Mouse (Mus musculus) embryonic facial prominence, embryonic 11.5 days (tissue): ENCODE measurements at regions not wholly inside any gene's neighbourhood (a gene's known extent, or its start where the extent isn't known, plus 50 kb on each side); places are given as distances from the start of the nearest gene placed in this dataset. TPM values are rescaled to one million over a fixed set of nuclear protein-coding genes. Genes with fewer than 3 reads are reported as not detected.

ENCODE experiments used
- ATAC-seq: fragments of 200-750 bp; cut with Nextera tagmentation; replicated peaks from 2 replicates; pipeline ENCODE4 v1.8.0; 2017; ENCODE audit warnings: low read depth; ENCODE audit not compliant: insufficient number of reproducible peaks, low FRiP score, low TSS enrichment
- DNase-seq: peaks from one replicate; pipeline ENCODE4 v3.0.0-alpha.2; 2015; ENCODE audit warnings: low spot score
- H3K27ac ChIP-seq: fragments of 300-500 bp; sonication (generic); replicated peaks from 2 replicates; pipeline ENCODE4 v1.5.1; 2014; ENCODE audit warnings: mild to moderate bottlenecking, low read depth, low read length, control low read depth
- H3K27me3 ChIP-seq: fragments of 300-500 bp; sonication (generic); 2 replicates; pipeline ENCODE4 v1.6.1; 2014; ENCODE audit warnings: mild to moderate bottlenecking, low read length, moderate library complexity, mixed read lengths; ENCODE audit not compliant: control insufficient read depth, insufficient read depth
- H3K36me3 ChIP-seq: fragments of 300-500 bp; sonication (generic); replicated peaks from 2 replicates; pipeline ENCODE4 v1.6.1; 2014; ENCODE audit warnings: low read depth, mild to moderate bottlenecking, low read length, moderate library complexity, mixed read lengths; ENCODE audit not compliant: control insufficient read depth, insufficient read depth
- H3K4me1 ChIP-seq: fragments of 300-500 bp; sonication (generic); 2 replicates; pipeline ENCODE4 v1.6.1; 2014; ENCODE audit warnings: low read length, mixed read lengths; ENCODE audit not compliant: control insufficient read depth, insufficient read depth
- H3K4me2 ChIP-seq: fragments of 300-500 bp; sonication (generic); 2 replicates; pipeline ENCODE4 v1.6.1; 2014; ENCODE audit warnings: low read depth, mild to moderate bottlenecking, control low read depth, low read length, moderate library complexity
- H3K4me3 ChIP-seq: fragments of 300-500 bp; sonication (generic); 2 replicates; pipeline ENCODE4 v1.5.1; 2014; ENCODE audit warnings: low read depth, low read length, control low read depth
- H3K9ac ChIP-seq: fragments of 300-500 bp; sonication (generic); replicated peaks from 2 replicates; pipeline ENCODE4 v1.6.1; 2014; ENCODE audit warnings: mild to moderate bottlenecking, control low read depth, low read length
- H3K9me3 ChIP-seq: fragments of 300-500 bp; sonication (generic); replicated peaks from 2 replicates; pipeline ENCODE4 v1.6.1; 2016; ENCODE audit warnings: mild to moderate bottlenecking, low read length, inconsistent platforms, mixed read lengths; ENCODE audit not compliant: control insufficient read depth
- WGBS: fragments of 180-500 bp; shearing (Covaris S2); extraction: QIAGEN DNeasy Blood & Tissue Kit; methylation state at CpG from one replicate; pipeline ENCODE4 v1.1.7; 2014; 5-methylcytosine and 5-hydroxymethylcytosine counted together
- microRNA-seq: library from miRNA; unstranded; fragments of <30 nt; microRNA quantifications from one replicate; pipeline ENCODE4, GENCODE M21; 2016; ENCODE audit warnings: borderline number of aligned reads

DNA sequence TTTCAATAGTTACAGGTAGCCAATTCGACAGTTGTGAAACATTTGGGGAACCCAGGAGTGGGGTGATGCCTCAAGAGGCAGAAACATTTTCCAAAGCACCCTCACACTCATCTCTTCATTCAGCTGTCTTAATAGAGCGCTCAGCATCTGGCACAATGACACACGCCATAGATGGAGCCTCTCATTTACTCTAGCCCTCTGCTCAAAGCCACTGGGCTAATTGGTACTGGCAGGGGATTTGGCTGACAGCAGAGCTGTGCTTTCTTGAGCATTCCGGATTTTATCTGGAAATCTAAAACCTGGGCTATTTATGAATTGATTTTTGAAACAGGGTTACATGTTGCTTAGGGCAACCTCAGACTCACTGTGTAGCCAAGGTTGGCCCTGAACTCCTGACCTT is 61.4 kb upstream of the Tnp1 start:
- H3K4me3 ChIP-seq, result no peak overlapping the region
- no peaks in the 10 kb centered on the region for H3K4me1 ChIP-seq
- H3K27ac ChIP-seq, result no peak overlapping the region
- no peaks in the 10 kb centered on the region for H3K27me3 ChIP-seq
- H3K9me3 ChIP-seq, result no peaks in the 10 kb centered on the region
- no peak overlapping the region for H3K4me2 ChIP-seq
- DNase-seq, result no peak
- no peaks in the 10 kb centered on the region for H3K36me3 ChIP-seq
- no peak overlapping the region for H3K9ac ChIP-seq
- 71% methylated on average over 4 of the region's 4 CpGs for WGBS
- ATAC-seq, result no peak

DNA sequence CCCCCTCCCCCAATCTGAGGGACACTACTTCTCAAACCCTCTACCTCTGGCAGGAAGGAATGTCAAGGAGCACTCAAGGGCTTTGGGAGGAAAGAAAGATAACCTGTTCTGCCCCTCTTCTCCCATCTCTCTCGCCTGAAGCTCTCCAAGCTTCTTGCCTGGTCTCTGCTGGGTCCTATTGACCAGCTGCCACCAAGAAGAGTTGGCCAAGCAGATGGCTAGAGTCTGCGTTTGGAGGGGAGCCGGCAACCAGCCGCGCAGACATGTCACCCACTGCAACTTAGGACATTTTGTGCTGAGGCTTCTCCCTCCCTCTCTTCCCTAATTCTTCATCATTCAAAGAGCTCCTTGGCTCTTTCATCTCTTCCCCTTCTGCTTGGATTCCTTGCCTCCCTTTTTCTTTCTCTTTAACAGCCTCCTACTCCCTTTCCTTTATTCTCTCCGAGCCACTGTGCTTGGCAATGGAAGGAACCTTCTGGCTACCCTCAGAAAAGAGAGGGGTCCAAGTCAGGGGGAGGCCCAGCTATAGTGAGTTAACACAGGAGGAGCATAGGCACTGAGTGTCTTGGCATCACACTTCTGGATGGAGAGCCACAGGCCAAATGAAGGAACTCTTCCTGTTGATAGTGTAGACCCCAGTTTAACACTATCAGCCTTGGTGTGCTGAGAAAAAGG is 60.1 kb upstream of the Tnp1 start:
- DNase-seq (no peak), ATAC-seq (no peak)
- H3K4me1 ChIP-seq, result no peaks in the 10 kb centered on the region
- H3K9me3 ChIP-seq, result no peaks in the 10 kb centered on the region
- H3K36me3 ChIP-seq, result no peaks in the 10 kb centered on the region
- H3K4me2 ChIP-seq, result no peak overlapping the region
- no peak overlapping the region for H3K27ac ChIP-seq
- H3K9ac ChIP-seq, result no peak overlapping the region
- 88% methylated on average over 6 of the region's 6 CpGs for WGBS
- H3K27me3 ChIP-seq, result no peaks in the 10 kb centered on the region
- H3K4me3 ChIP-seq, result no peak overlapping the region

DNA sequence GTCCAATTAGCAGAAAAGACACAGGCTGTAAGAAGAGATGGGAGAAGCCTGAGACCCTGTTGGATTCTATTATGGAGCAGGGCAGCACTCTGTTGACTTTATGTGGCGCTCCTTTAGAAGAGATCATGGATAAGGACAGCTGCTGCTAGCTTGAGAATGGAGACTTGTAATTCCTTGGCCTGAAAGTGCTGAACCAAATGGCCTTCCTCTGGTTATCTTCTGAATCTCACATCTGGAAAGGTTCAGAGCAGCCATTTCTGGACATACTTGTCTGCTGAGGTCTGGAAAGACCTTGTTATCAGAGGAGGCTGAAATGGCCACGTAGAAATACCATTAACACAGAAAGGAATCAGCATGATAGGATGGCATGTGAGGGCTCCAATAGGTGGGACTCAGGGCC is 59.5 kb upstream of the Tnp1 start:
- no peak overlapping the region for H3K27ac ChIP-seq
- WGBS, result 64% methylated on average over 2 of the region's 2 CpGs
- DNase-seq, result no peak

DNA sequence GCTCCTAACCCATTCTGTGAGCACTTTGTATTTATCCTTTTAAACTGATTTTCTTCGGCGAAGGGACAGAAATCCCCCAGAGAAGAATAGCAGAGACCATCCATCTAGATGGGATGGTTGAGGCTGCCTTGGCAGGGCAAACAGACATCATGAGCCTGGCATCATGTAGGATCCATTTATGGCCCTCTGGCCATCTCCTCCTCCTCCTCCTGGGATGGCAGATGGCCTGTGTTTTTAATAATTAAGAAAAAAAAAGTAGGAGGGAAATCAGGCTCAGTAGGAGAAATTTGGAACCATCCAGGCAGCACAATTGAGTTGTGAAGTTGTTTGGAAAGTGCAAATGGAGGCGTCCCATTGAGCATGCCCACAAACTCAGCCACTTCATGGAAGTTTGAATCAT is 58.8 kb upstream of the Tnp1 start:
- ATAC-seq, result no peak

More for the DNA sequence above, 59.5 kb upstream of the Tnp1 start:
- Histone ChIP-seq H3K4me1 (no peaks in the 10 kb centered on the region), H3K9ac (no peak overlapping the region), H3K4me3 (no peak overlapping the region), H3K9me3 (no peaks in the 10 kb centered on the region), H3K36me3 (no peaks in the 10 kb centered on the region), H3K4me2 (no peak overlapping the region), H3K27me3 (no peaks in the 10 kb centered on the region)
- no peak for ATAC-seq

DNA sequence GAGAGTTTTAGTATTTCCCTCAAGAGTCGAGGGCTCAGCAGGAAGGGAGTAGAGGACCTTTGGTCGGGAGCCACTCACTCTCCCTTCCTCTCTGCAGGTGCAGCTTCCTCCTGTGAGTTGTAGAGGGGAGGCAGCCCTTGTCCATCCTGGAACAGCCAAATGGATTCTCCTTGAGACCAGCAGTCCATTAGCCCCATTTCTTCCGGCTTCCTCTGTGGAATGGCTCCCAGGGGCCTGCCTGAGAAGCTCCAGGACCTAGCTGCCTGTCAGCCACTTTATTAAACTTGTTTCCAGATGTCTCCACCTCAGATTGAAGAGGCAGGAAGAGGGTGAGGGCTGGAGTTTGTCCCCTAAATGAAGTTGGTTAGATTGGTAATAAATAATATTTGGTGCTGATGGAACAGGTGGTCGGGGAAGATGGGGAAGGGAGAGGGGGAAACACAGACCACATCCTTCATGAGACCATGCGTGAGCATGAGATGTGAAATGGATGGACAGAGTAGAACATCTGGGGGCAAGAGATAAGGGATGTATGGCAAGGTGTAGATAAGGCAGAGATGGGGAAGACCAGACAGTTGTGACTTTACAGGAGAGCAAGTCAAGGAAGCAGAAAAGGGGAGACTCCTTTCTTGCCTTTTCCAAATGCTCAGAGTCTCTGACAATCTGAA is 56.7 kb upstream of the Tnp1 start:
- no peaks in the 10 kb centered on the region for H3K4me1 ChIP-seq
- no peak overlapping the region for H3K4me3 ChIP-seq
- ATAC-seq (no peak), DNase-seq (no peak)
- H3K27me3 ChIP-seq, result no peaks in the 10 kb centered on the region
- no peak overlapping the region for H3K27ac ChIP-seq
- H3K36me3 ChIP-seq, result no peaks in the 10 kb centered on the region
- H3K4me2 ChIP-seq, result no peak overlapping the region
- no peak overlapping the region for H3K9ac ChIP-seq
- 76% methylated on average over 5 of the region's 5 CpGs for WGBS
- no peaks in the 10 kb centered on the region for H3K9me3 ChIP-seq

More for the DNA sequence above, 58.8 kb upstream of the Tnp1 start:
- Histone ChIP-seq H3K27ac (no peak overlapping the region), H3K4me2 (no peak overlapping the region), H3K4me1 (no peaks in the 10 kb centered on the region), H3K27me3 (no peaks in the 10 kb centered on the region), H3K4me3 (no peak overlapping the region), H3K9ac (no peak overlapping the region), H3K36me3 (no peaks in the 10 kb centered on the region), H3K9me3 (no peaks in the 10 kb centered on the region)
- no peak for DNase-seq
- whole genome bisulfite sequencing, result 78% methylated on average over 3 of the region's 3 CpGs

DNA sequence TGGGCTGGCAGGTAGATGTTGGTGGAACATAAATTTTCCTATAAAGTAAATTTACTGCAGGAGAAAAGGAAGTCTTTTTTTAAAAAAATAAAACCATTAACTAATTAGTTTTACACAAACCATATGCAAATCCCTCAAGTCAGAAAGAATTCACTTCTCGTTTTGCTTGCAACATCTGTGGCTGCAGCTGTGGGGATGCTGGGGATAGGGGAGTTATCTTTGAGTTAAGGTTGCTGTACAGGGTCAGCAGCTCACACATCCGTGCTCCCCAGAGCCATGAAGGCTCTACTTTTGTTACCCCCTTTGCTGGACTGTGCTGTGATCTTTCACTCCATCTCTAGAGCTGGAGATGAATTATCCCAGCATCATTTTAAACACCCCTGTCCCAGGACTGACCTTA is 54.4 kb upstream of the Tnp1 start:
- no peak overlapping the region for H3K4me3 ChIP-seq
- no peaks in the 10 kb centered on the region for H3K9me3 ChIP-seq
- WGBS, result 24% methylated on average over 2 of the region's 2 CpGs

More for the DNA sequence above, 54.4 kb upstream of the Tnp1 start:
- no peaks in the 10 kb centered on the region for H3K36me3 ChIP-seq
- no peak for ATAC-seq
- no peak for DNase-seq
- no peak overlapping the region for H3K27ac ChIP-seq
- H3K27me3 ChIP-seq, result no peaks in the 10 kb centered on the region
- no peaks in the 10 kb centered on the region for H3K4me1 ChIP-seq
- H3K4me2 ChIP-seq, result no peak overlapping the region
- no peak overlapping the region for H3K9ac ChIP-seq

Small RNA genes lying in the stretch of these regions (microRNA-seq; reads per million reads assigned to microRNA genes)
- not detected for gene Mir6351
